Comparison of ENCODE assay signal across 11 mouse cellular contexts in the genomic region with DNA sequence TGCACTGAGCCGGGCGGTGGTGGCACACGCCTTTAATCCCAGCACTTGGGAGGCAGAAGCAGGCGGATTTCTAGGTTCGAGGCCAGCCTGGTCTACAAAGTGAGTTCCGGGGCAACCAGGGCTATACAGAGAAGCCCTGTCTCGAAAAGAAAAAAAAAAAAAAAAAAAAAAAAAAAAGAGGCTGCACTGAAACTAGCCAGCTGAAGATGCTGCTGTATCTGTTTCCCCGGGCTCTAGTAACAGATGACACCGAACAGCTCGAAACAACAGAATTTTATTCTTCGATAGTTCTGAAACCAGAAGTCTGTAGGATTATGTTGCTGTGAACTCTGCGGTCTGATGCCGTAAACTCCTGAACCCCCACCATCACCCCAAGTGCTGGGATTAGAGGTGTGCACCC. TPM values are rescaled to one million over a fixed set of nuclear protein-coding genes. Genes with fewer than 3 reads are reported as not detected.
A peak's percentile ranks its signal among the peaks of the same experiment; 100 is the strongest.
DNase-seq lines count a peak whose midpoint lies in the region; ATAC-seq and TF ChIP-seq lines count a peak whose summit lies in the region.
"Had no signal": no experiment of that assay in that cellular context is flagged by ENCODE, and none has a peak within 500 bp of the region (broad histone marks: within the 10 kb centered on the region; RNA-seq: fewer than 3 reads in every experiment).

No protein-coding gene starts in this region.

- no peak overlapping the region for H3K9ac ChIP-seq in ES-E14 (ENCODE audit: insufficient read depth, low read depth, low read length, poor library complexity, severe bottlenecking)
- H3K9ac ChIP-seq in liver, postnatal 0 days (replicated peaks), result no peak overlapping the region
- H3K9ac ChIP-seq: embryonic facial prominence, embryonic 12.5 days; forebrain, embryonic 13.5 days; forebrain, embryonic 15.5 days; forebrain, postnatal 0 days had no signal

- TF ChIP-seq CTCF in E14TG2a.4 (conservative IDR thresholded peaks at IDR 0.05; ENCODE audit: low read length), result no peak
- TF ChIP-seq CTCF in liver, postnatal 0 days (IDR thresholded peaks at IDR 0.05; ENCODE audit: low read depth), result no peak

- 82% methylated on average over 13 of the region's 13 CpGs for WGBS in liver, postnatal 0 days (ENCODE audit: insufficient replicate concordance)

- peak overlapping the region; percentile 61; the same call in 1 of the 2 replicates for H3K4me3 ChIP-seq in E14TG2a.4 (replicated peaks; ENCODE audit: low read length)
- H3K4me3 ChIP-seq in ES-E14 (ENCODE audit: insufficient read depth in 1 of 2, low read depth in 1 of 2, low read length in 2 of 2, poor library complexity in 1 of 2, severe bottlenecking in 1 of 2), result peak overlapping the region in 1 of 2 experiments; percentile 2; a peak in 1 of 4 replicates
- H3K4me3 ChIP-seq in liver, postnatal 0 days (ENCODE audit: low read depth, low read length), result no peak overlapping the region
- H3K4me3 ChIP-seq: embryonic facial prominence, embryonic 10.5 days; embryonic facial prominence, embryonic 12.5 days; forebrain, embryonic 13.5 days; forebrain, embryonic 15.5 days had no signal

- H3K9me3 ChIP-seq in E14TG2a.4 (ENCODE audit: low read length), result no peaks in the 10 kb centered on the region
- no peaks in the 10 kb centered on the region for H3K9me3 ChIP-seq in ES-E14 (ENCODE audit: control insufficient read depth, insufficient read depth, low read depth, low read length)
- H3K9me3 ChIP-seq in liver, postnatal 0 days (ENCODE audit: low read length), result no peaks in the 10 kb centered on the region
- H3K9me3 ChIP-seq: embryonic facial prominence, embryonic 10.5 days; embryonic facial prominence, embryonic 12.5 days; forebrain, embryonic 13.5 days; forebrain, embryonic 15.5 days had no signal

- H3K4me2 ChIP-seq in liver, postnatal 0 days (ENCODE audit: low read depth, low read length), result no peak overlapping the region
- H3K4me2 ChIP-seq: embryonic facial prominence, embryonic 12.5 days; forebrain, embryonic 13.5 days; forebrain, embryonic 15.5 days had no signal

- in situ Hi-C loops in ES-E14 (cut with MboI; ENCODE audit: low sequenced_read_pairs in 2 of 2, unreplicated experiment in 2 of 2), result no loop called here

- H3K4me1 ChIP-seq in E14TG2a.4 (replicated peaks; ENCODE audit: low read depth, low read length) (peaks cover 23% of the 10 kb centered on the region), ES-E14 (ENCODE audit: control insufficient read depth in 2 of 2, insufficient read depth in 2 of 2, low read length in 2 of 2, poor library complexity in 1 of 2) (peaks cover 3 to 4% of the 10 kb centered on the region in 2 experiments; a peak in 2 of 4 replicates)
- no peaks in the 10 kb centered on the region; the same call in 1 of the 2 replicates for H3K4me1 ChIP-seq in liver, postnatal 0 days (ENCODE audit: insufficient read depth)
- H3K4me1 ChIP-seq: embryonic facial prominence, embryonic 12.5 days; forebrain, embryonic 13.5 days; forebrain, embryonic 15.5 days had no signal

- no peak for DNase-seq in ES-E14 (ENCODE audit: low read depth, low spot score)
- no peak for DNase-seq in heart, adult 9 months (ENCODE audit: low spot score in 2 of 2)
- no peak for DNase-seq in gastrocnemius, postnatal 10 days
- DNase-seq in liver, postnatal 0 days, result no peak

- H3K36me3 ChIP-seq in E14TG2a.4 (ENCODE audit: insufficient read depth, low read length) (no peaks in the 10 kb centered on the region), ES-E14 (ENCODE audit: control insufficient read depth, insufficient read depth, low read length, poor library complexity, severe bottlenecking) (no peaks in the 10 kb centered on the region; the same call in 1 of the 2 replicates)
- peaks cover 16% of the 10 kb centered on the region; the same call in 1 of the 2 replicates for H3K36me3 ChIP-seq in liver, postnatal 0 days (replicated peaks; ENCODE audit: insufficient read depth, low read length)
- H3K36me3 ChIP-seq: embryonic facial prominence, embryonic 12.5 days; forebrain, embryonic 15.5 days had no signal

- no peaks in the 10 kb centered on the region; the same call in 1 of the 2 replicates for H3K27me3 ChIP-seq in E14TG2a.4 (ENCODE audit: insufficient read depth, low read length)
- no peaks in the 10 kb centered on the region for H3K27me3 ChIP-seq in liver, postnatal 0 days (ENCODE audit: insufficient read depth, low read length)
- H3K27me3 ChIP-seq: embryonic facial prominence, embryonic 12.5 days; forebrain, embryonic 13.5 days; forebrain, embryonic 15.5 days; Patski had no signal

- TF ChIP-seq EP300 in liver, postnatal 0 days (IDR thresholded peaks at IDR 0.05; ENCODE audit: low read depth), result no peak

- no peak overlapping the region for H3K27ac ChIP-seq in ES-E14 (ENCODE audit: insufficient read depth, low read depth, low read length, poor library complexity, severe bottlenecking)
- no peak overlapping the region for H3K27ac ChIP-seq in liver, postnatal 0 days (ENCODE audit: low read depth)
- H3K27ac ChIP-seq: embryonic facial prominence, embryonic 10.5 days; embryonic facial prominence, embryonic 12.5 days; forebrain, embryonic 13.5 days; forebrain, embryonic 15.5 days had no signal

- ATAC-seq in liver, postnatal 0 days, result no peak

TF ChIP-seq in ES-E14, 5 proteins besides CTCF, POLR2A, EP300 and RAD21:
- no peak for TF ChIP-seq ZC3H11A (IDR thresholded peaks at IDR 0.05; ENCODE audit: borderline replicate concordance, low read depth, low read length)
- peak; percentile 74 for TF ChIP-seq ZNF384 (IDR thresholded peaks at IDR 0.05; ENCODE audit: low read depth, low read length)
- TF ChIP-seq MAFK (IDR thresholded peaks at IDR 0.05; ENCODE audit: insufficient read depth, low read depth, low read length), result no peak
- TF ChIP-seq CHD2 (IDR thresholded peaks at IDR 0.05; ENCODE audit: low read depth, low read length), result no peak
- no peak for TF ChIP-seq HCFC1 (IDR thresholded peaks at IDR 0.05; ENCODE audit: borderline replicate concordance, insufficient read depth, low read length)

RNA-seq across cellular contexts. Expression of gene P2rx4, which starts 18.1 kb away (rescaled TPM):
- 7.5 and 12.6 TPM in 2 replicates for total RNA-seq in ES-E14 (2012; rRNA removed)
- 1 to 10 TPM; 6.2 to 9.6 TPM for total RNA-seq in gastrocnemius, postnatal 10 days (2021)
- polyA plus RNA-seq in liver, postnatal 0 days (2015; fragmentation: Nextera tagmentation; extraction: Ambion mirVana), result 36.0 and 36.2 TPM in 2 replicates

RNA-seq across cellular contexts. Expression of gene Camkk2, which starts 53.8 kb away (rescaled TPM):
- 12.7 and 16.1 TPM in 2 replicates for total RNA-seq in ES-E14 (2012; rRNA removed)
- 10 to 100 TPM in 1 of 2 experiments, 1 to 10 TPM in 1; 9.7 to 15.6 TPM for total RNA-seq in gastrocnemius, postnatal 10 days (2021)
- polyA plus RNA-seq in liver, postnatal 0 days (2015; fragmentation: Nextera tagmentation; extraction: Ambion mirVana), result 9.7 and 10.6 TPM in 2 replicates
